Mouse (Mus musculus) liver, embryonic 11.5 days (tissue): ENCODE data around the gene Pacsin2. TPM values are rescaled to one million over a fixed set of nuclear protein-coding genes. Genes with fewer than 3 reads are reported as not detected.

Experiments
- ATAC-seq: fragments of 200-750 bp; cut with Nextera tagmentation; replicated peaks from 2 replicates; pipeline ENCODE4 v1.8.0; 2017; ENCODE audit warnings: moderate number of reproducible peaks, mild to moderate bottlenecking, moderate TSS enrichment, moderate library complexity; ENCODE audit not compliant: low FRiP score
- DNase-seq: peaks from one replicate; pipeline ENCODE4 v3.0.0-alpha.2; 2017; ENCODE audit warnings: low spot score
- H3K27ac ChIP-seq: fragments of 300-500 bp; sonication (generic); 2 replicates; pipeline ENCODE4 v1.5.1; 2014; ENCODE audit warnings: mild to moderate bottlenecking, low read depth, low read length, control low read depth
- H3K27me3 ChIP-seq: fragments of 300-500 bp; sonication (generic); replicated peaks from 2 replicates; pipeline ENCODE4 v1.6.1; 2014; ENCODE audit warnings: low read length, mixed read lengths; ENCODE audit not compliant: control insufficient read depth, insufficient read depth
- H3K36me3 ChIP-seq: fragments of 300-500 bp; sonication (generic); 2 replicates; pipeline ENCODE4 v1.6.1; 2014; ENCODE audit warnings: mild to moderate bottlenecking, low read length, moderate library complexity, mixed read lengths; ENCODE audit not compliant: control insufficient read depth, insufficient read depth
- H3K4me1 ChIP-seq: fragments of 300-500 bp; sonication (generic); replicated peaks from 2 replicates; pipeline ENCODE4 v1.6.1; 2014; ENCODE audit warnings: low read length, mixed read lengths; ENCODE audit not compliant: control insufficient read depth, insufficient read depth
- H3K4me2 ChIP-seq: fragments of 300-500 bp; sonication (generic); 2 replicates; pipeline ENCODE4 v1.6.1; 2014; ENCODE audit warnings: mild to moderate bottlenecking, control low read depth, moderate library complexity
- H3K4me3 ChIP-seq: fragments of 300-500 bp; sonication (generic); 2 replicates; pipeline ENCODE4 v1.5.1; 2014; ENCODE audit warnings: low read depth, low read length, control low read depth
- H3K9ac ChIP-seq: fragments of 300-500 bp; sonication (generic); 2 replicates; pipeline ENCODE4 v1.6.1; 2014; ENCODE audit warnings: low read depth, low read length, control low read depth
- H3K9me3 ChIP-seq: fragments of 300-500 bp; sonication (generic); 2 replicates; pipeline ENCODE4 v1.6.1; 2016; ENCODE audit warnings: low read length, inconsistent platforms, mixed read lengths; ENCODE audit not compliant: control insufficient read depth
- WGBS: fragments of 180-500 bp; shearing (Covaris S2); extraction: QIAGEN DNeasy Blood & Tissue Kit; methylation state at CpG from one replicate; pipeline ENCODE4 v1.1.7; 2014; 5-methylcytosine and 5-hydroxymethylcytosine counted together
- polyA plus RNA-seq: library from polyadenylated mRNA; unstranded; fragments of >200 nt; fragmentation: Nextera tagmentation; extraction: Ambion mirVana; gene quantifications from 2 replicates; pipeline ENCODE4 v1.2.1, GENCODE M21; 2014

Pacsin2 gene
- polyA plus RNA-seq, 1 experiment from 2014 or later, result 82.9 TPM

DNA sequence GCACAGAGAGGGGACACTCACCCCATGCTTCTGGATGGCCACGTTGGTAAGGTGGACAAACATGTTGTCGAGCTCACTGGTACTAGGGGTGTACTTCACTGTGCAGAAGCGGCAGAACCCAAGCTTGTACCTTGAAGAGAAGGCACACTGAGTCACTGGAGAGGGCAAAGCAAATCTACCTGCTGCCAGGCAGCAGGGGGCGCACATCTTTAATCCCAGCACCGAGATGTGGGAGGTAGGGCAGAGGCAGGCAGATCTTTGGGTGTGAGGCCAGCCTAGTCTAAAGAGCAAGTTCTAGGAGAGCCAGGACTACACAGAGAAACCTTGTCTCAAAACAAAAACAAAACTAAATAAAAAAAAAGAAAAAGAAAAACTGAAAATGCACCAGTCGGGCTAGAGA, 32.9 kb upstream of the Pacsin2 start:
- H3K27me3 ChIP-seq, result no peaks in the 10 kb centered on the region
- ATAC-seq, result no peak
- no peaks in the 10 kb centered on the region for H3K36me3 ChIP-seq
- no peak overlapping the region for H3K4me3 ChIP-seq
- no peaks in the 10 kb centered on the region for H3K9me3 ChIP-seq
- H3K4me2 ChIP-seq, result no peak overlapping the region
- 90% methylated on average over 6 of the region's 6 CpGs for WGBS
- DNase-seq, result no peak
- peaks cover 10% of the 10 kb centered on the region; the same call in 1 of the 2 replicates for H3K4me1 ChIP-seq
- H3K27ac ChIP-seq, result no peak overlapping the region
- H3K9ac ChIP-seq, result no peak overlapping the region

GRCm38 (mm10) chr15:83495787-83496367, 31.5 kb upstream of the Pacsin2 start:
- no peak overlapping the region for H3K27ac ChIP-seq
- H3K9ac ChIP-seq, result no peak overlapping the region
- H3K27me3 ChIP-seq, result no peaks in the 10 kb centered on the region
- H3K4me2 ChIP-seq, result peak overlapping the region; percentile 48
- H3K9me3 ChIP-seq, result no peaks in the 10 kb centered on the region
- ATAC-seq (peak; percentile 49; the same call in 1 of the 2 replicates), DNase-seq (no peak)
- WGBS, result 61% methylated on average over 22 of the region's 22 CpGs
- H3K36me3 ChIP-seq, result no peaks in the 10 kb centered on the region; the same call in 1 of the 2 replicates
- peak overlapping the region; percentile 5; the same call in 1 of the 2 replicates for H3K4me3 ChIP-seq
- peaks cover 10% of the 10 kb centered on the region; the same call in 1 of the 2 replicates for H3K4me1 ChIP-seq

DNA sequence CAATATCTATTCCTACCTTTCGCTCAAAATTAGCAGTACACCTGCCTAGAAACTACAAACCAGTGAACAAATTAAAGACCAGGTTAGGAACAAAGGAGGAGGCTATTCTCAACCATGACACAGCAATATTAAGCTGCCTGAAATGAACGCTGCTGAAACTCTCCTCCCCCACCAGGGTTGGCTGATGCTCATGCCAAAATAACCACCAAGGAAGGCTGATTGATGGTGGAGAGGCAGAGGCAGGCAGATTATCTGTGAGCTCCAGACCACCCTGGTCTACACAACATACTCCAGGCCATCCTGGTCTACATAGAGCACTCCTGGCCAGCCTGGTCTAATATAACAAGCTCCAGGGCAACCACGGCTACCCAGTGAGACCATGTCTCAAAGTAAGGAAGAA, 30.8 kb upstream of the Pacsin2 start:
- WGBS, result 81% methylated on average over 3 of the region's 3 CpGs
- ATAC-seq (peak; percentile 32; the same call in 1 of the 2 replicates), DNase-seq (no peak)
- no peaks in the 10 kb centered on the region for H3K9me3 ChIP-seq
- H3K4me2 ChIP-seq, result no peak overlapping the region
- no peak overlapping the region for H3K9ac ChIP-seq
- no peaks in the 10 kb centered on the region for H3K27me3 ChIP-seq
- peaks cover 10% of the 10 kb centered on the region; the same call in 1 of the 2 replicates for H3K4me1 ChIP-seq
- H3K36me3 ChIP-seq, result no peaks in the 10 kb centered on the region; the same call in 1 of the 2 replicates
- H3K27ac ChIP-seq, result 0 out of 2 replicates have a peak overlapping the region, but pooled peaks have one; percentile 5
- no peak overlapping the region for H3K4me3 ChIP-seq

GRCm38 (mm10) chr15:83494572-83494920, 30.1 kb upstream of the Pacsin2 start:
- DNase-seq (no peak), ATAC-seq (no peak)
- Histone ChIP-seq H3K27me3 (no peaks in the 10 kb centered on the region), H3K9me3 (no peaks in the 10 kb centered on the region), H3K4me1 (peaks cover 10% of the 10 kb centered on the region; the same call in 1 of the 2 replicates), H3K9ac (no peak overlapping the region), H3K27ac (0 out of 2 replicates have a peak overlapping the region, but pooled peaks have one; percentile 5), H3K4me3 (no peak overlapping the region), H3K4me2 (no peak overlapping the region), H3K36me3 (no peaks in the 10 kb centered on the region; the same call in 1 of the 2 replicates)
- 74% methylated on average over 6 of the region's 6 CpGs for WGBS

DNA sequence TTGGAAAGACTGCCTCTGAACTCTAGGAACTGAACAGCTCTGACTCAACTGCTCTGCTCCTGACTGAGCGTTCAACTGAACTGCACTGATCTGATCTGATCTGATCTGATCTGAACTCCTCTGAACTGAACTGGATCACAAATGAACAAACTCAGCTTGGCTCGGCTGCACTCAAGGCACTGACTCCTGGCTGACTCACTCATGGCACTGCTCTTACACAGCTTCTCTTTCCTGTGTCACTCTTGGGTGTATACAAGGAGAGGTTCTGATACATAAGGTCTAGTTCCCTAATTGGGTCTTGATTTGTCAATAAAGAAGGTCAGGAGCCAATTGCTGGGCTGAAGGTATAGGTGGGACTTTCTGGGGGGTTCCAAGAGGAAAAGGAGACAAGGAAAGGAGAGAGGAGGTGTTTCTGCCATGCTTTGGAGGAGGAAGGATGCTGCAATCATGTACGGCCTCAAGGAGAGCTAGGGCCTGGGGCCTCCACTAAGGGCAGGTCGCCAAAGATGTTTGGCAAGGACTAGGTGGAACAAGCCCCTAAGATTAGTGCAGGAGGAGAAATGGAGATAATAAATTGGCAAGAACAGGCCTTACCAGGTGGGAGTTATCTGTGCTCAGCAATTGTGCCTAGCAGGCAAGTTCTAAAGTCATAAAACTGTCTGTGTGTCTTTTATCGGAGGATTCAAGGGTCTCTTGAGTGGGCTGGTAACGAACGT, 29.6 kb upstream of the Pacsin2 start:
- Histone ChIP-seq H3K4me3 (no peak overlapping the region), H3K4me2 (no peak overlapping the region), H3K9ac (no peak overlapping the region), H3K4me1 (peaks cover 10% of the 10 kb centered on the region; the same call in 1 of the 2 replicates), H3K27ac (no peak overlapping the region), H3K36me3 (no peaks in the 10 kb centered on the region; the same call in 1 of the 2 replicates), H3K9me3 (no peaks in the 10 kb centered on the region), H3K27me3 (no peaks in the 10 kb centered on the region)
- WGBS, result 80% methylated on average over 7 of the region's 7 CpGs
- DNase-seq (no peak), ATAC-seq (no peak)

DNA sequence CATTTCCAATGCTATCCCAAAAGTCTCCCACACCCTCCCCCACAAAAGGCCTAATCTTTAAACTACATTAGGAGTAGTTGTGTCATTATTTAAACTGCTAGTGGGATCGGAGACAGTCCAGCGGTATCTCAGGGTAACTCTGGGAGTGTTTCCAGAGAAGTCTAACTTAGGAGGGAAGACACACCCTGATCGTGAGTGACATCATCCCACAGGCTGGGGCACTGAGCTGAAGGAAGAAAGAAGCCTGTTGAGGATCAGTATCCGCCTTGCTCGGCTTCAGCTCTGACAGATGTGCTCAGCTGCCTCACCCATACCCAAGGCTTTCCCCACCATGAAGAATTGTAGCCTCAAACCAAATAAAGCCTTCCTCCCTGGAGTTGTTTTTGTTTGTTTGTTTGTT, 27.5 kb upstream of the Pacsin2 start:
- Histone ChIP-seq H3K9me3 (no peaks in the 10 kb centered on the region), H3K4me3 (no peak overlapping the region), H3K27me3 (no peaks in the 10 kb centered on the region), H3K36me3 (no peaks in the 10 kb centered on the region; the same call in 1 of the 2 replicates), H3K4me2 (no peak overlapping the region), H3K4me1 (peaks cover 10% of the 10 kb centered on the region; the same call in 1 of the 2 replicates), H3K27ac (no peak overlapping the region), H3K9ac (no peak overlapping the region)
- DNase-seq (no peak), ATAC-seq (no peak)
- WGBS, result 76% methylated on average over 5 of the region's 5 CpGs

DNA sequence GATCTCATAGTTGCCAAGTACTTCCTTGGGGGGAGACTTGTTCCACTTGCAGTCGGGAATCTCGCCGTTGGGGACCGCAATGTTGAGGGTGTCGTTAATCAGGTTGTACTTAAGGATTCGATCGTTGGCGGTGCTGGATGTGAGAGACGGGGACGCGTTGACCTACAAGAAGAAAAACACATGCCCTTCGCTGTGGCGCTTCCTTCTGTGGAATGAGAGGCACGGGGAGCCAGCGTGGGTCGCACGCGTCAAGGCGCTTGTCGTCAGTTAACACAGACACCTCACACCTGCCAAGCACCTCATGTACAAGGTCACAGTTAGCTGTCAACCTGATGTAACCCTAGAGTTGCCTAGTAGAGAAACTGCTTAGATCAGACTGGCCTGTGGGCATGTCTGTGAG, 25.1 kb upstream of the Pacsin2 start:
- H3K4me3 ChIP-seq, result no peak overlapping the region
- DNase-seq (no peak), ATAC-seq (no peak)
- H3K27ac ChIP-seq, result no peak overlapping the region
- no peak overlapping the region for H3K4me2 ChIP-seq
- WGBS, result 93% methylated on average over 20 of the region's 20 CpGs
- no peaks in the 10 kb centered on the region; the same call in 1 of the 2 replicates for H3K36me3 ChIP-seq
- H3K27me3 ChIP-seq, result no peaks in the 10 kb centered on the region
- no peaks in the 10 kb centered on the region for H3K4me1 ChIP-seq
- H3K9ac ChIP-seq, result no peak overlapping the region
- no peaks in the 10 kb centered on the region for H3K9me3 ChIP-seq

- ATAC-seq (no peak), DNase-seq (no peak)
- Histone ChIP-seq H3K36me3 (no peaks in the 10 kb centered on the region; the same call in 1 of the 2 replicates), H3K27me3 (no peaks in the 10 kb centered on the region), H3K9me3 (no peaks in the 10 kb centered on the region), H3K4me3 (no peak overlapping the region), H3K4me2 (no peak overlapping the region), H3K27ac (no peak overlapping the region), H3K4me1 (no peaks in the 10 kb centered on the region; the same call in 1 of the 2 replicates), H3K9ac (no peak overlapping the region)
- 81% methylated on average over 9 of the region's 9 CpGs for WGBS
Observed at GRCm38 (mm10) chr15:83487477-83488115, 23.2 kb upstream of the Pacsin2 start.
